Mouse (Mus musculus) hindbrain, embryonic 10.5 days (tissue): Measurements from ENCODE around the gene Cd274. TPM values are rescaled to one million over a fixed set of nuclear protein-coding genes. Genes with fewer than 3 reads are reported as not detected.

Experiments used
- DNase-seq: peaks from one replicate; pipeline ENCODE4 v3.0.0-alpha.2; 2017; ENCODE audit warnings: low spot score
- H3K27ac ChIP-seq: fragments of 300-500 bp; sonication (generic); 2 replicates; pipeline ENCODE4 v1.5.1; 2016; ENCODE audit warnings: mild to moderate bottlenecking, moderate library complexity
- H3K27me3 ChIP-seq: fragments of 300-500 bp; sonication (generic); 2 replicates; pipeline ENCODE4 v1.6.1; 2016; ENCODE audit warnings: mild to moderate bottlenecking; ENCODE audit not compliant: poor library complexity, insufficient read depth, severe bottlenecking
- H3K36me3 ChIP-seq: fragments of 300-500 bp; sonication (generic); 2 replicates; pipeline ENCODE4 v1.6.1; 2016; ENCODE audit warnings: mild to moderate bottlenecking, moderate library complexity
- H3K4me1 ChIP-seq: fragments of 300-500 bp; sonication (generic); replicated peaks from 2 replicates; pipeline ENCODE4 v1.6.1; 2016; ENCODE audit warnings: mild to moderate bottlenecking
- H3K4me3 ChIP-seq: fragments of 300-500 bp; sonication (generic); 2 replicates; pipeline ENCODE4 v1.5.1; 2016; ENCODE audit warnings: mild to moderate bottlenecking, moderate library complexity
- H3K9me3 ChIP-seq: fragments of 300-500 bp; sonication (generic); 2 replicates; pipeline ENCODE4 v1.6.1; 2016; ENCODE audit warnings: mild to moderate bottlenecking, moderate library complexity
- WGBS: fragments of 180-500 bp; shearing (Covaris S2); methylation state at CpG from one replicate; pipeline ENCODE4 v1.1.7; 2016; 5-methylcytosine and 5-hydroxymethylcytosine counted together
- polyA plus RNA-seq: library from polyadenylated mRNA; unstranded; fragments of >200 nt; fragmentation: Nextera tagmentation; extraction: Ambion mirVana; gene quantifications from 2 replicates; pipeline ENCODE4 v1.2.1, GENCODE M21; 2016

Gene Cd274
- polyA plus RNA-seq, 1 experiment from 2014 or later, result 0.38 TPM

GRCm38 (mm10) chr19:29422013-29422645, 54.9 kb downstream of the Cd274 start:
- DNase-seq, result no peak
- Histone ChIP-seq H3K4me1 (0 out of 2 replicates have a peak, but pooled peaks cover 14% of the 10 kb centered on the region), H3K4me3 (no peak overlapping the region), H3K36me3 (no peaks in the 10 kb centered on the region), H3K9me3 (no peaks in the 10 kb centered on the region), H3K27me3 (no peaks in the 10 kb centered on the region), H3K27ac (no peak overlapping the region)
- 83% methylated on average over 16 of the region's 16 CpGs for WGBS

DNA sequence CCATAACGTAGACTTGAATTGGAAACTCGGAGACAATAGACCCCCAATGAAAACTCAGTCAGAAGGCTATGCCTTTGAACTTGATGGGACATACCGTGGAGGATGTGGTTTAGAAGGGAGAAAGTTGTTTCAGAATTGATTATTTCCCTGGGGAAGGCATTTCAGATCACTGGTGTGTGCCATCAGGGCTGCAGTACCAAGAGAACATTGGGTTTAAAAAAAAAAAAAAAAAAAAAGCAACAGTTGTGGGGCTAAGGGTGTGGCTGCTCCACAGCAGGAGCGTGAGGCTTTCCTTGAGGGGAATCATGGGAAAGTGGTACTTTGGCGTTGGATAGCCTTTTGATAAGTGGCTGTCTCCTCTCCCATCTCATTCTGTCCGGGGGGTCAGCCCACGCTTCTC, 55.5 kb downstream of the Cd274 start:
- WGBS, result 86% methylated on average over 7 of the region's 7 CpGs
- no peak overlapping the region for H3K27ac ChIP-seq
- DNase-seq, result no peak
- H3K4me3 ChIP-seq, result no peak overlapping the region
- 0 out of 2 replicates have a peak, but pooled peaks cover 14% of the 10 kb centered on the region for H3K4me1 ChIP-seq
- no peaks in the 10 kb centered on the region for H3K27me3 ChIP-seq
- no peaks in the 10 kb centered on the region for H3K9me3 ChIP-seq
- no peaks in the 10 kb centered on the region for H3K36me3 ChIP-seq

- Histone ChIP-seq H3K9me3 (no peaks in the 10 kb centered on the region), H3K27me3 (no peaks in the 10 kb centered on the region), H3K4me3 (no peak overlapping the region), H3K4me1 (no peaks in the 10 kb centered on the region), H3K36me3 (no peaks in the 10 kb centered on the region), H3K27ac (no peak overlapping the region)
- no peak for DNase-seq
- 86% methylated on average over 3 of the region's 3 CpGs for WGBS
These were observed 63.3 kb downstream of the Cd274 start for GRCm38 (mm10) chr19:29430516-29430915.

- H3K4me1 ChIP-seq, result no peaks in the 10 kb centered on the region
- WGBS, result 82% methylated on average over 3 of the region's 3 CpGs
- H3K4me3 ChIP-seq, result no peak overlapping the region
- H3K36me3 ChIP-seq, result no peaks in the 10 kb centered on the region
- no peak overlapping the region for H3K27ac ChIP-seq
- H3K27me3 ChIP-seq, result no peaks in the 10 kb centered on the region
- H3K9me3 ChIP-seq, result no peaks in the 10 kb centered on the region
- no peak for DNase-seq
These were observed 63.7 kb downstream of the Cd274 start for GRCm38 (mm10) chr19:29430953-29431352.

DNA sequence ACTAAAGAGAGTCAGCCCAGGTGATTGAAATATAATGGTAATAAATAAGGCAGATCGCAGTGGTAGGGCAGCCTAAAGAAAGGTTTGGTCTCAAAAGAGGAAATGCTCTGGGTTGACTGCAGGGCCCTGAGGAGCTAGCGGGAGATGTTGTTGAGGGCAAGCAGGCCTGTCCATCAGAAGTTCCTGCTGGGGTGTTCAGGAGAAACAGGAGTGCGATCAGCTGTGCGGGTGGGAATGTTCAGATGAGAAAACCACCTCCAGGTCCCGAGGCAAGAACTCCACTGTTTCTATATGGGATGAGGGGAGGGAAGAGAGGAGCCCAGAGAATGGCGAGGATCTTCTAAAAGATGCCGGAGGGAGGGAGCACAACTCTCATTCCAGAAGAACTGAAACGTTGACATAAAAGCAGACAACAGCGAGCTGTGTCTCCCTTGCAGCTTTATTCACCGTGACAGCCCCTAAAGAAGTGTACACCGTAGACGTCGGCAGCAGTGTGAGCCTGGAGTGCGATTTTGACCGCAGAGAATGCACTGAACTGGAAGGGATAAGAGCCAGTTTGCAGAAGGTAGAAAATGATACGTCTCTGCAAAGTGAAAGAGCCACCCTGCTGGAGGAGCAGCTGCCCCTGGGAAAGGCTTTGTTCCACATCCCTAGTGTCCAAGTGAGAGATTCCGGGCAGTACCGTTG, 69.7 kb downstream of the Cd274 start:
- H3K27me3 ChIP-seq, result no peaks in the 10 kb centered on the region
- no peaks in the 10 kb centered on the region for H3K9me3 ChIP-seq
- WGBS, result 81% methylated on average over 18 of the region's 18 CpGs
- H3K4me3 ChIP-seq, result no peak overlapping the region
- no peaks in the 10 kb centered on the region for H3K4me1 ChIP-seq
- H3K36me3 ChIP-seq, result no peaks in the 10 kb centered on the region
- H3K27ac ChIP-seq, result no peak overlapping the region
- DNase-seq, result no peak

Other genes with a start within 250 kb of the Cd274 start
- 6.9 and 7.0 TPM in 2 replicates for gene Jak2, start 115.6 kb upstream of the Cd274 start, polyA plus RNA-seq
- 9.7 and 10.8 TPM in 2 replicates for gene Insl6, start 42.1 kb upstream of the Cd274 start, polyA plus RNA-seq
- 1.4 and 2.2 TPM in 2 replicates for gene Rln1, start 32.8 kb upstream of the Cd274 start, polyA plus RNA-seq
- 37.6 and 57.3 TPM in 2 replicates for gene Plgrkt, start 65 bp upstream of the Cd274 start, polyA plus RNA-seq
- not detected in 2 replicates for gene Pdcd1lg2, start 43.5 kb downstream of the Cd274 start, polyA plus RNA-seq
- gene Ric1, start 154.8 kb downstream of the Cd274 start, polyA plus RNA-seq, result 10.2 and 11.5 TPM in 2 replicates